Mouse (Mus musculus): ENCODE measurements around the gene Col23a1.

DNA sequence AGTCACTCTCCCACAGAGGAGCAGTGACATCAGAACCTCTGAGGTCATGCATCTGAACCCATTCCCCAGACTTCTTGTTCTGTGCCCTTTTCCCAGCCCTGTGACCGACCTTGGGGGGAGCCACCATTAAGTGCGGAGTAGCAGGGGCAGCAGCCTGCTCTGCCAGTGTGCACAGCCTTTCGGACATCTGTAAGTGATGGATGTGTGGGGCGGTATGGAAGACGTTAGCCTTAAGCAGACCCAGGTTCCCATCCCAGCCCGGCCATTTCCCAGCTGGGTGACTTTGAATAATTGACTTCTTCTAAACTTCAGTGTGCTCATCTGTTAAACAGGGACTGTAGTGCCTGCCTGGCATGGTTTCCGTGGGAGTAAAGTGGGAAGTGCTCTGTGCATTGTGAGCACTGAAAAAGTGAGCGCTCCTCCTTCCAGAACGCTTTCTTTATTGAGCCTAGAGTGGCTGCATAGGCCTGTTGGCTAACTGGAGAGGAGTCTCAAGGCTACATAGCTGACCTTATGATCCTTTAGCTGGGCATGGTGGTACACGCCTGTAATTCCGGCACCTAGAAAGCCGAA is 14.3 kb downstream of the Col23a1 start:
- TF ChIP-seq CTCF (IDR thresholded peaks at IDR 0.05; ENCODE audit: low read depth, low read length): no peak
- no peak for TF ChIP-seq GATA1 (IDR thresholded peaks at IDR 0.05; ENCODE audit: borderline replicate concordance, low read length)
- TF ChIP-seq TAL1 (conservative IDR thresholded peaks at IDR 0.05; ENCODE audit: low read depth, low read length): no peak
